Mouse (Mus musculus) lung, postnatal 0 days (tissue): ENCODE measurements around the gene Cox4i2. TPM values are rescaled to one million over a fixed set of nuclear protein-coding genes. Genes with fewer than 3 reads are reported as not detected.
A peak's percentile ranks its signal among the peaks of the same experiment; 100 is the strongest.

Source experiments
- ATAC-seq: fragments of 200-750 bp; cut with Nextera tagmentation; 2 replicates; pipeline ENCODE4 v1.8.0; 2017; ENCODE audit warnings: moderate library complexity
- DNase-seq: peaks from one replicate; pipeline ENCODE4 v3.0.0-alpha.2; 2016; ENCODE audit warnings: low spot score
- H3K27ac ChIP-seq: fragments of 300-500 bp; sonication (generic); 2 replicates; pipeline ENCODE4 v1.5.1; 2014; ENCODE audit warnings: antibody characterized with exemption, mild to moderate bottlenecking, low read length, mixed read lengths
- H3K27me3 ChIP-seq: fragments of 300-500 bp; sonication (generic); replicated peaks from 2 replicates; pipeline ENCODE4 v1.6.1; 2014; ENCODE audit warnings: low read length, mixed read lengths; ENCODE audit not compliant: insufficient read depth
- H3K36me3 ChIP-seq: fragments of 300-500 bp; sonication (generic); 2 replicates; pipeline ENCODE4 v1.6.1; 2014; ENCODE audit warnings: low read length, mixed read lengths; ENCODE audit not compliant: insufficient read depth
- H3K4me1 ChIP-seq: fragments of 300-500 bp; sonication (generic); 2 replicates; pipeline ENCODE4 v1.6.1; 2014; ENCODE audit warnings: antibody characterized with exemption, low read depth, low read length, mixed read lengths; ENCODE audit not compliant: insufficient read depth
- H3K4me2 ChIP-seq: fragments of 300-500 bp; sonication (generic); replicated peaks from 2 replicates; pipeline ENCODE4 v1.6.1; 2014; ENCODE audit warnings: low read depth, mild to moderate bottlenecking, low read length, moderate library complexity, mixed read lengths
- H3K4me3 ChIP-seq: fragments of 300-500 bp; sonication (generic); 2 replicates; pipeline ENCODE4 v1.5.1; 2014; ENCODE audit warnings: low read depth, low read length
- H3K9ac ChIP-seq: fragments of 300-500 bp; sonication (generic); replicated peaks from 2 replicates; pipeline ENCODE4 v1.6.1; 2014; ENCODE audit warnings: low read depth, mild to moderate bottlenecking
- H3K9me3 ChIP-seq: fragments of 300-500 bp; sonication (generic); 2 replicates; pipeline ENCODE4 v1.6.1; 2016; ENCODE audit warnings: low read length, mixed read lengths
- CTCF ChIP-seq: IDR thresholded peaks from 2 replicates; pipeline ENCODE4 v1.5.1; 2016; ENCODE audit warnings: antibody characterized with exemption, mild to moderate bottlenecking
- EP300 ChIP-seq: IDR thresholded peaks from 2 replicates; pipeline ENCODE4 v1.6.1; 2016; ENCODE audit warnings: antibody characterized with exemption, mild to moderate bottlenecking, control low read depth
- WGBS: fragments of 180-500 bp; shearing (Covaris S2); extraction: QIAGEN DNeasy Blood & Tissue Kit; methylation state at CpG from one replicate; pipeline ENCODE4 v1.1.7; 2014; 5-methylcytosine and 5-hydroxymethylcytosine counted together
- microRNA-seq: library from miRNA; unstranded; fragments of <30 nt; microRNA quantifications from one replicate; pipeline ENCODE4, GENCODE M21; 2016
- polyA plus RNA-seq: library from polyadenylated mRNA; unstranded; fragments of >200 nt; fragmentation: Nextera tagmentation; extraction: Ambion mirVana; gene quantifications from 2 replicates; pipeline ENCODE4 v1.2.1, GENCODE M21; 2015

Gene Cox4i2
- polyA plus RNA-seq, 1 experiment from 2014 or later: 228 TPM

DNA sequence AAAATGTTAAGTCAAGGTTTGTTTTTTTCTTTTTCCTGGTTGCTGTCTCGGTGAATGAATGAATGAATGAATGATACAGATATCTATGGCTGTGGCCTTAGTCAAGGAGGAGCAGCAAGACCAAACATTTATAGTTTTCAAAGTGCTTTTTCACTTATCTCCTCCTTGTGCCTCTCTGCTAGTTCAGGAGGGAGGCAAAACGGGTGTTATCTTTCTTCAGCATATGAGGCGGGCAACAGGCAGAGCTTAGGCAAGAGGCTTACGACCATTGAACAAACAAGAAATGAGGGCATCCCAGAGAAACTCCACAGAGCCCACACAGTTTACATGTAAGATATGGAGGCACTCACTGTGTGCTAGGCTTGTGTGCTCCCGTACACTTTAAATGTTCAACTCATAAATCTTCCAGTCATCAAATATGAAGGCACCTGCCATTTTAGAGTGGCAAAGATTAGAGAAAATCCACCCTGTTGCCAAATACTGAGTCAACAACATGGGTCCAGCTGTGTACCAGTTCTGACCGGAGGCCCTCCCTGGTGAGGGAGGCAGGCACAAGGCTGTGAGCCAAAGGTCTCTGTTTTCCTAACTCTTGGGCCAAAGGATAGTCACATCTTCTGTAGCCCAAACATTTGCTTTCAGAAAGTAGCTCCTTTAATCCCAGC is 60.4 kb downstream of the Cox4i2 start:
- Histone ChIP-seq H3K36me3 (0 out of 2 replicates have a peak, but pooled peaks cover 6% of the 10 kb centered on the region), H3K4me3 (no peak overlapping the region), H3K4me1 (peaks cover 48% of the 10 kb centered on the region; the same call in 1 of the 2 replicates), H3K9ac (no peak overlapping the region), H3K27ac (peak overlapping the region; percentile 28), H3K4me2 (no peak overlapping the region), H3K27me3 (no peaks in the 10 kb centered on the region), H3K9me3 (no peaks in the 10 kb centered on the region)
- DNase-seq (peak; percentile 49), ATAC-seq (no peak; the same call in 1 of the 2 replicates)
- TF ChIP-seq CTCF (no peak), EP300 (0 out of 2 replicates have a peak, but pooled peaks have one; percentile 21)
- WGBS: 46% methylated on average over 6 of the region's 6 CpGs

Small RNA genes within 50 kb of the gene (microRNA-seq; reads per million reads assigned to microRNA genes)
- gene Gm23802: not detected

Other genes with a start within 250 kb of the Cox4i2 start
- not detected in 2 replicates for gene Defb26, start 242.5 kb upstream of the Cox4i2 start, polyA plus RNA-seq
- gene Defb28, start 235.9 kb upstream of the Cox4i2 start, polyA plus RNA-seq: not detected in 2 replicates
- not detected in 2 replicates for gene Defb29, start 214.1 kb upstream of the Cox4i2 start, polyA plus RNA-seq
- not detected in 2 replicates for gene Gm17416, start 184.8 kb upstream of the Cox4i2 start, polyA plus RNA-seq
- not detected in 2 replicates for gene Defb21, start 181.4 kb upstream of the Cox4i2 start, polyA plus RNA-seq
- 0.36 TPM in 1 of 2 replicates, not detected in the other for gene Defb19, start 173.9 kb upstream of the Cox4i2 start, polyA plus RNA-seq
- not detected in 2 replicates for gene Defb45, start 154.8 kb upstream of the Cox4i2 start, polyA plus RNA-seq
- gene Defb36, start 149.8 kb upstream of the Cox4i2 start, polyA plus RNA-seq: not detected in 2 replicates
- gene Defb25, start 131.1 kb upstream of the Cox4i2 start, polyA plus RNA-seq: 3.0 and 4.9 TPM in 2 replicates
- 32.2 and 34.0 TPM in 2 replicates for gene Rem1, start 127.2 kb upstream of the Cox4i2 start, polyA plus RNA-seq
- gene H13, start 84.7 kb upstream of the Cox4i2 start, polyA plus RNA-seq: 110 and 127 TPM in 2 replicates
- 19.4 and 20.8 TPM in 2 replicates for gene Mcts2, start 67.1 kb upstream of the Cox4i2 start, polyA plus RNA-seq
- gene Id1, start 17.9 kb upstream of the Cox4i2 start, polyA plus RNA-seq: 214 and 218 TPM in 2 replicates
- gene Bcl2l1, start 77.6 kb downstream of the Cox4i2 start, polyA plus RNA-seq: 100 and 103 TPM in 2 replicates
- 3.1 and 5.7 TPM in 2 replicates for gene Tpx2, start 93.8 kb downstream of the Cox4i2 start, polyA plus RNA-seq
- 0.04 TPM in 1 of 2 replicates, not detected in the other for gene Mylk2, start 157.2 kb downstream of the Cox4i2 start, polyA plus RNA-seq
- gene Foxs1, start 179.0 kb downstream of the Cox4i2 start, polyA plus RNA-seq: 11.0 and 13.2 TPM in 2 replicates
- gene Dusp15, start 197.5 kb downstream of the Cox4i2 start, polyA plus RNA-seq: not detected in 2 replicates
- gene Ttll9, start 208.3 kb downstream of the Cox4i2 start, polyA plus RNA-seq: 1.1 and 1.8 TPM in 2 replicates